19 mouse cellular contexts compared by ENCODE assay signal in the genomic region with DNA sequence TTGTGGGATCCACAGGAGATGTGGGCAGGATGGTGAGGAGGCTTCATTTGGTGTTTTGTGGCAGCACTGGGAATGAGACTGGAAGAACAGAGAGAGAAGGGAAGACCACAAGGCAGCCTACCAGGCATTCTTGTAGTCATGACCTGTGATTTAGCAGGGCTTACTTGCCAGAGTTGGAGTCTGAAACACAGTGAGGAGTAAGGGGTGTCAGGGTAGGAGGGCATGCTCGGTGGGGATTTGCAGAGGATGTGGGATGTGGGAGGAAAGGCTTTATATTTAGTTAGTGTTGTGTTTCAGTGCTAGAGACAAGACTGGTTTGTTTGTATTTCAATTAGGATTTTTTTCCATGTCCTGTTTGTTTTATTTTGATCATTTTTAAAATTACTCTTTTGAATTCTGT.
"Had no signal": no experiment of that assay in that cellular context is flagged by ENCODE, and none has a peak within 500 bp of the region (broad histone marks: within the 10 kb centered on the region; RNA-seq: fewer than 3 reads in every experiment).

No protein-coding gene starts in this region.

- H3K4me2 ChIP-seq: lung, embryonic 14.5 days; midbrain, embryonic 12.5 days; neural tube, embryonic 13.5 days; neural tube, embryonic 15.5 days had no signal

- ATAC-seq: midbrain, embryonic 16.5 days had no signal

- H3K27me3 ChIP-seq: midbrain, embryonic 12.5 days; neural tube, embryonic 13.5 days; neural tube, embryonic 15.5 days had no signal

- H3K9me3 ChIP-seq: midbrain, embryonic 10.5 days; midbrain, embryonic 12.5 days; neural tube, embryonic 13.5 days; neural tube, embryonic 15.5 days had no signal

- H3K9ac ChIP-seq: lung, embryonic 14.5 days; midbrain, embryonic 12.5 days; neural tube, embryonic 13.5 days; neural tube, embryonic 15.5 days had no signal

- H3K4me1 ChIP-seq: midbrain, embryonic 10.5 days; midbrain, embryonic 12.5 days; neural tube, embryonic 13.5 days; neural tube, embryonic 15.5 days had no signal

- H3K27ac ChIP-seq: midbrain, embryonic 10.5 days; midbrain, embryonic 12.5 days; neural tube, embryonic 13.5 days; neural tube, embryonic 15.5 days had no signal

- DNase-seq: lung, adult 18-20 months; lung, embryonic 14.5 days; lung, postnatal 10 days; lung, postnatal 4 days; midbrain, embryonic 14.5 days; retina, postnatal 1 day; right cerebral cortex, adult 18-20 months; right cerebral cortex, postnatal 25 days; right cerebral cortex, postnatal 4 days; spleen, adult 18-20 months; thymus, adult 18-20 months; thymus, postnatal 25 days; thymus, postnatal 4 days had no signal

- H3K4me3 ChIP-seq: midbrain, embryonic 10.5 days; midbrain, embryonic 12.5 days; myocyte; neural tube, embryonic 13.5 days; neural tube, embryonic 15.5 days had no signal

- H3K36me3 ChIP-seq: midbrain, embryonic 10.5 days; midbrain, embryonic 12.5 days; neural tube, embryonic 13.5 days; neural tube, embryonic 15.5 days had no signal
